Mouse (Mus musculus) embryo, embryonic 11 days (tissue): ENCODE results near the gene Exoc2.

Experiments used
- DNase-seq: peaks from one replicate; pipeline ENCODE4 v3.0.0-alpha.2; 2015

Exoc2 gene

GRCm38 (mm10) chr13:30765906-30766305, 208.0 kb downstream of the Exoc2 start:
- no peak for DNase-seq

- no peak for DNase-seq
Observed at GRCm38 (mm10) chr13:30764014-30764740, 209.7 kb downstream of the Exoc2 start.
